Mouse (Mus musculus): Measurements from ENCODE around the gene Tinag.
"Not testable (repeated sequence)": the region's sequence is repeated elsewhere in the genome, so short reads cannot be mapped to it uniquely, and the experiment has no call there.

The Tinag gene

GRCm38 (mm10) chr9:77045585-77045984 is at the start of gene Tinag:
Gene Tinag, minus strand, starts transcription at chr9:77045794.
- DNase-seq = no peak

DNA sequence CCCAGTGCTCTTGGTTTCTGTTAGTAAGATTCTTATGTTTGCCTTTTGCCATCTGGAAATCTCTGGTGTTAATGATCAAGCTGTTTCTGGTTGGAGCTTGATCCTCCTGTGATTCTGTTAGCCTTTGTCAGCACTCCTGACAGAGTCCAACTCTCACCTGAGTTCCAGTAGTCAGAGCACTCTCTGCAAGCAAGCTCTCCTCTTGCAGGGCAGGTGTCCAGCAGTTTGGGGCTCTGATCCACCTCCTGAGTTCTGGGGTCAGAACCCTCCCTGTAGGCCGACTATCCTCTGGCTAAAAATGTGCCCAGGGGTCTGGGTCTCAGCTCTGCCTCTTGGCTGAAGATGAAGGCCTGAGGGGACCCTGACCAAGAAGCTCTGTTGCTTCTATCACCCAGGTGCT is 37.6 kb upstream of the Tinag start:
- not testable (repeated sequence) for DNase-seq

DNA sequence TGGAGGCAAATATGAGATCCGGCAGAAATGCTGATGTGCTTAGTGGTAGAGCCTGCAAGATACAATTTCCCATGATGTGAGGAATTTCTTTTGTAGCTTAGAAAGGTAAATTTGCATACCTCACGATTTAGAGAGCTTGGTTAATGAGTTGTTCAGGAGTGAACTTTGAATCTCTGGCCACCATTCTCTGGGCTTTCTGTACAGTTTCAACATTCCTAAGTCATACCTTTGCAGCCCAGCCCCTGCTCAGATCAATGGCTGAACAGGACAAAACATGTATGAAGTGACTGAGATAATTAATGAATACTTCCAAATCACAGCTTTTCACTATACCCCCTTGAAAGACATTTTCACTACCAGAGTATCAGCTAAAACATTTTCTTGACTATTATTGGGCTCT is 26.1 kb upstream of the Tinag start:
- DNase-seq = no peak

DNA sequence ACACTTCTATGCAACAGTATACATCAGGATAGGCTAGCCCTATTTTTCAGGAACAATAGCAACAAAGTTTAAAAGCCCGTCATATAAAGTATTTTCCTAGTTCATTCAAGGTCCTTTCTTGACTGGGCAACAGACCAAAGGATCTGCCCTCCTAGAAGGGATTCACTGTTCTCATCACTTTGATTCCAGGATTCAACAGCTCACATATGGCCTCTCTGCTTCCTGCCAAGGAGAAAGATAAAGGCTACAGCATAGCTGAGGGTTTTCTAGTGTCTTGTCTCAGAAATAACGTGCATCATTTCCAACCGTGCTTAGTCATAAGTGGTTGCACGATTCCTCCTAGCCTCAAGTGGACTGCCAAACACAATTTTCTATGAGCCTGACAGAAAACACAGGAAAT is 11.0 kb upstream of the Tinag start:
- no peak for DNase-seq

DNA sequence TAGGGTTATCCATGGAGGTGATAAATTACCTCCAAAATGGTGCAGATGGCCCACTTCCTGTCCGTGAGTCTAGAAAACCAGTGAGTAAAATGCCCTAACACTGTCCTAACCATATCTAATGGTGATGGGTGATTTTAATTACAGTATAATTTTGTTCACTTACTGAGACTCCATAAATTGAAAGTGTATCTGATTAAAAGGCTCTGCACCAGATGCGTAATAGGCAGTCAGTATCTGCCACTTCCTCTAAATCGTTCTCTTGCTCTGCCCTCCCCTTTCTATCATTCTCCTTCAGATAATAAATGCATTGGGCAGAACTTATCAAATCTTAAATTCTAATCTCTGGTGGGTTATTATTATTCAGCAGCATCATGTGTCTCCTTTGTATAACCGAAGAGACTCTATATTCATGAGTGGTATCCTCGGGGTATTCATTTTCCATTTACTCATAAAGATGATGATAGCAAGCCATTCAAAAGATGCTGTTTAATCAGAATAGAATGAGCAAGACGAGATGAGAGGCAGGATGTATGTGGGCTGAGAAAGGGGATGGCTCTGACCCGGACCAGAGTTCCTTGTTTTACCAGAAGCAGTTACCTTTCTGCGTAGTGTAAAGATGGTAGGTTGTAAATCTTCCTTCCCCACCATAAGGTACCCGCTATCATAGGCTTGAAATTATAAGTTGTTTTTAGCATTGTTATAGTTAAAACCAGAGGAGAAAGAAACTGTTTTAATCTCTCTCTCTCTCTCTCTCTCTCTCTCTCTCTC is 9.0 kb upstream of the Tinag start:
- no peak for DNase-seq

DNA sequence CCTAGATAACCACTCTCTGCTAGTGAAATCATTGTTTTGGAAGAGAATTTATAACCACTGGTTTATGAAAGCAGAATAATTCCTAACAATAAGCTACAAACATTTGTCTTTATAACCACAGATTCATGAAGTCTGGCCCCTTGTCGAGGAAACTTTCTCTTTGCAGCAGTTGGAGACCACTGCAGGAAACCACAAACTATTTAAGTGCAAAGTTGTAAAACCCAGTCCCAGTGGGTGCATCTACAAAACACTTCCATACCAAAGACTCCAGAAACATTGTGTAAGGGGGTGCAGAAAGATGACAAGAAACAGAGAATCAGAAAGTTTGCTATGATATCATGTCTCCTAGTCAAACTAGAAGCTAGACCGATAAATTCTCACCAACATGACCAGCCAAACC is 5.8 kb upstream of the Tinag start:
- DNase-seq = no peak

- no peak for DNase-seq
Observed at GRCm38 (mm10) chr9:77049669-77050068, 4.1 kb upstream of the Tinag start.

GRCm38 (mm10) chr9:77046067-77046715 is 597 bp upstream of the Tinag start:
- no peak for DNase-seq

GRCm38 (mm10) chr9:77035361-77035760 is 10.2 kb downstream of the Tinag start:
- DNase-seq = no peak

DNA sequence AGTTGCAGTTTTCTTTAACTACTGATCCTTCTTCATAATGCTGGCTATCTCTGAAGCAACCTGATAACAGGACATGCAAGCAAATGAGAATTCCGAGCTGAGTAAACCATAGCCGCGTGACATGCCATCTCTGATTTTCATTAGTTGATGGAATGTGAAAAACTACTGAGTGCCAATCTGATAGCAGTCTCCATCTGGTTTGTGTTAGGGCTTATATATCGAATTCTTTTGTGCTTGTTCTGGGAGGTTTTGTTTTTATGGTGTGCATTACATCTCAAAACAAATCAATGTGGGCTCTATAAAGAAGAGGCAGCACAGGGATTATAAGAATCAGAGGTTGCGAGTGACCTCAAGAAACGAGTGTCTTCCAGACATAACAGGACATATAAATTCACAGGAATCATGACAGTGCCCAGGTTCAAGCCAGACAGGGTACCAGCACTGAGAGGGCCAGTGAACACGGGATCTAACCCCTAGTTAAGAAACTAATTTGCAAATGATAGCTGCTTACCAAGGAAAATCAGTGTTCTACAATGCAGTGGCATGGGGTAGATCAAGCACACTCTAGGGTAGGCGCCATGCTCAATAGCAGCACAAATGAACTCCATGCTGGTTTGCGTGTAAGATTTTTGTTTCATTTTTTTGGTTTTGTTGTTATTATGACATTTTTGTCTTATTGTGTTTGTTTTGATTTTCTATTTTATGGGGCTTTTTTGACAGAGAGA is 13.0 kb downstream of the Tinag start:
- no peak for DNase-seq

- no peak for DNase-seq
Observed at GRCm38 (mm10) chr9:77025271-77025670, 20.3 kb downstream of the Tinag start.

- DNase-seq = no peak
Observed at GRCm38 (mm10) chr9:77018935-77019334, 26.7 kb downstream of the Tinag start.

DNA sequence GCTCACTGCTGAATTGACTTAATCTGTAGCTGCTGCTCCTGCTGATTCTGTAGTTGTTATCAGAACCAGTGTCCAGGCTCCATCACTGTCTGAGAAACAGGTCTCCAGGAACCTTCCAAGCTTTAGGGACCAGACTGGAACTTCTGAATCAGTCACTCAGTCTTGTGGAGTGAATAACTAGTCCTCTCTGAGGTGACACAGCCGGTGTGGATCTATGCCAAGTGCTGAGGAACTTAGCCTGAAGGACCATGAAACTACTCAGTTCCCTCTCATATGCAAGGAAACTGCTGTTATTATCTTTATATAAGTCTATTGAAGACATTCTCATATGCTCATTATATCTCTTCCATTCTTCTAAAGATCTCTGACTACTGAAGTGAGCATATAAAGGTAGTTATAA is 49.6 kb downstream of the Tinag start:
- no peak for DNase-seq

GRCm38 (mm10) chr9:76989946-76990345 is 55.6 kb downstream of the Tinag start:
- no peak for DNase-seq

GRCm38 (mm10) chr9:76934813-76935212 is 110.8 kb downstream of the Tinag start:
- no peak for DNase-seq

GRCm38 (mm10) chr9:76915093-76915661 is 130.4 kb downstream of the Tinag start:
- DNase-seq = no peak

Measured in right cerebral cortex, postnatal 14 days (tissue).